Mouse (Mus musculus) neural tube, embryonic 14.5 days (tissue): ENCODE data around the gene Olfr1339. TPM values are rescaled to one million over a fixed set of nuclear protein-coding genes. Genes with fewer than 3 reads are reported as not detected.

Experiments used
- ATAC-seq: fragments of 200-750 bp; cut with Nextera tagmentation; 2 replicates; pipeline ENCODE4 v1.8.0; 2017; ENCODE audit warnings: low read depth, mild to moderate bottlenecking, moderate TSS enrichment, moderate library complexity
- H3K27ac ChIP-seq: fragments of 300-500 bp; sonication (generic); 2 replicates; pipeline ENCODE4 v1.5.1; 2014; ENCODE audit warnings: low read depth, mild to moderate bottlenecking, control low read depth, low read length, moderate library complexity, mixed read lengths
- H3K27me3 ChIP-seq: fragments of 300-500 bp; sonication (generic); 2 replicates; pipeline ENCODE4 v1.6.1; 2014; ENCODE audit warnings: low read length; ENCODE audit not compliant: control insufficient read depth, insufficient read depth
- H3K36me3 ChIP-seq: fragments of 300-500 bp; sonication (generic); 2 replicates; pipeline ENCODE4 v1.6.1; 2014; ENCODE audit warnings: low read length, mixed read lengths; ENCODE audit not compliant: control insufficient read depth, insufficient read depth
- H3K4me1 ChIP-seq: fragments of 300-500 bp; sonication (generic); 2 replicates; pipeline ENCODE4 v1.6.1; 2014; ENCODE audit warnings: low read length; ENCODE audit not compliant: control insufficient read depth, insufficient read depth
- H3K4me2 ChIP-seq: fragments of 300-500 bp; sonication (generic); 2 replicates; pipeline ENCODE4 v1.6.1; 2014; ENCODE audit warnings: mild to moderate bottlenecking, low read depth, low read length, control low read depth
- H3K4me3 ChIP-seq: fragments of 300-500 bp; sonication (generic); 2 replicates; pipeline ENCODE4 v1.5.1; 2014; ENCODE audit warnings: low read depth, low read length, control low read depth, mixed read lengths
- H3K9ac ChIP-seq: fragments of 300-500 bp; sonication (generic); replicated peaks from 2 replicates; pipeline ENCODE4 v1.6.1; 2014; ENCODE audit warnings: low read depth, mild to moderate bottlenecking, control low read depth, low read length, mixed read lengths
- H3K9me3 ChIP-seq: fragments of 300-500 bp; sonication (generic); 2 replicates; pipeline ENCODE4 v1.6.1; 2016; ENCODE audit warnings: low read length; ENCODE audit not compliant: control insufficient read depth
- WGBS: fragments of 180-500 bp; shearing (Covaris S2); extraction: QIAGEN DNeasy Blood & Tissue Kit; methylation state at CpG from one replicate; pipeline ENCODE4 v1.1.7; 2014; 5-methylcytosine and 5-hydroxymethylcytosine counted together
- polyA plus RNA-seq: library from polyadenylated mRNA; unstranded; fragments of >200 nt; fragmentation: Nextera tagmentation; extraction: Ambion mirVana; gene quantifications from 2 replicates; pipeline ENCODE4 v1.2.1, GENCODE M21; 2014

The Olfr1339 gene
- polyA plus RNA-seq, 1 experiment from 2014 or later: not detected

GRCm38 (mm10) chr4:118739574-118739973 is 7.6 kb downstream of the Olfr1339 start:
- Histone ChIP-seq H3K27me3 (0 out of 2 replicates have a peak, but pooled peaks cover 4% of the 10 kb centered on the region), H3K4me1 (no peaks in the 10 kb centered on the region), H3K9ac (no peak overlapping the region), H3K27ac (no peak overlapping the region), H3K9me3 (no peaks in the 10 kb centered on the region), H3K4me2 (no peak overlapping the region), H3K4me3 (no peak overlapping the region), H3K36me3 (no peaks in the 10 kb centered on the region)
- 60% methylated on average over 3 of the region's 3 CpGs for WGBS
- no peak for ATAC-seq

GRCm38 (mm10) chr4:118740988-118741698 is 9.2 kb downstream of the Olfr1339 start:
- Histone ChIP-seq H3K4me2 (no peak overlapping the region), H3K4me1 (no peaks in the 10 kb centered on the region), H3K9ac (no peak overlapping the region), H3K36me3 (no peaks in the 10 kb centered on the region), H3K27me3 (0 out of 2 replicates have a peak, but pooled peaks cover 4% of the 10 kb centered on the region), H3K9me3 (no peaks in the 10 kb centered on the region), H3K4me3 (no peak overlapping the region), H3K27ac (no peak overlapping the region)
- WGBS: 9% methylated on average over 11 of the region's 11 CpGs
- ATAC-seq: no peak

- Histone ChIP-seq H3K4me3 (no peak overlapping the region), H3K4me1 (no peaks in the 10 kb centered on the region), H3K27me3 (0 out of 2 replicates have a peak, but pooled peaks cover 4% of the 10 kb centered on the region), H3K27ac (no peak overlapping the region), H3K9me3 (no peaks in the 10 kb centered on the region), H3K4me2 (no peak overlapping the region), H3K9ac (no peak overlapping the region), H3K36me3 (no peaks in the 10 kb centered on the region)
- 4% methylated on average over 16 of the region's 16 CpGs for WGBS
- no peak for ATAC-seq
Observed at GRCm38 (mm10) chr4:118741881-118742280, 9.9 kb downstream of the Olfr1339 start.

GRCm38 (mm10) chr4:118758637-118759036 is 26.7 kb downstream of the Olfr1339 start, which contains the start of gene Olfr1338:
TSS of gene Olfr1338 (minus strand) at chr4:118758737.
- H3K36me3 ChIP-seq: no peaks in the 10 kb centered on the region
- H3K4me2 ChIP-seq: no peak within 1 kb of the TSS
- no peaks in the 10 kb centered on the region for H3K27me3 ChIP-seq
- no peak for ATAC-seq
- WGBS: 74% methylated on average over 1 of the region's 1 CpGs
- no peak within 1 kb of the TSS for H3K9ac ChIP-seq
- H3K27ac ChIP-seq: no peak within 1 kb of the TSS
- no peaks in the 10 kb centered on the region for H3K9me3 ChIP-seq
- no peak within 1 kb of the TSS for H3K4me3 ChIP-seq
- H3K4me1 ChIP-seq: no peaks in the 10 kb centered on the region

- no peaks in the 10 kb centered on the region for H3K9me3 ChIP-seq
- H3K36me3 ChIP-seq: no peaks in the 10 kb centered on the region
- no peak within 1 kb of the TSS for H3K9ac ChIP-seq
- no peak for ATAC-seq
- no peak within 1 kb of the TSS for H3K4me3 ChIP-seq
- no peak within 1 kb of the TSS for H3K4me2 ChIP-seq
- 86% methylated on average over 2 of the region's 2 CpGs for WGBS
- H3K4me1 ChIP-seq: no peaks in the 10 kb centered on the region
- no peaks in the 10 kb centered on the region for H3K27me3 ChIP-seq
- no peak within 1 kb of the TSS for H3K27ac ChIP-seq
Observed at GRCm38 (mm10) chr4:118782486-118782885, 50.5 kb downstream of the Olfr1339 start, which contains the start of gene Olfr1337. TSS of gene Olfr1337 (minus strand) at chr4:118782586.

Other genes starting within 250 kb of the Olfr1339 start
- 6.1 and 13.2 TPM in 2 replicates for gene Tie1, start 242.1 kb upstream of the Olfr1339 start, polyA plus RNA-seq
- gene 2610528J11Rik, start 205.2 kb upstream of the Olfr1339 start, polyA plus RNA-seq: not detected in 2 replicates
- gene Tmem125, start 188.1 kb upstream of the Olfr1339 start, polyA plus RNA-seq: 0.44 TPM in 1 of 2 replicates, not detected in the other
- gene Cfap57, start 111.4 kb upstream of the Olfr1339 start, polyA plus RNA-seq: 1.5 TPM in 2 replicates
- gene Ebna1bp2, start 111.4 kb upstream of the Olfr1339 start, polyA plus RNA-seq: 100.0 and 117 TPM in 2 replicates
- gene Olfr62, start 73.2 kb upstream of the Olfr1339 start, polyA plus RNA-seq: not detected in 2 replicates
- not detected in 2 replicates for gene Olfr1342, start 39.4 kb upstream of the Olfr1339 start, polyA plus RNA-seq
- not detected in 2 replicates for gene Olfr1341, start 28.7 kb upstream of the Olfr1339 start, polyA plus RNA-seq
- gene Olfr1340, start 12.0 kb upstream of the Olfr1339 start, polyA plus RNA-seq: not detected in 2 replicates
- gene Olfr1338, start 26.6 kb downstream of the Olfr1339 start, polyA plus RNA-seq: not detected in 2 replicates
- gene Olfr1337, start 50.4 kb downstream of the Olfr1339 start, polyA plus RNA-seq: not detected in 2 replicates
- gene Olfr1335, start 77.8 kb downstream of the Olfr1339 start, polyA plus RNA-seq: not detected in 2 replicates
- gene Olfr1333, start 104.1 kb downstream of the Olfr1339 start, polyA plus RNA-seq: not detected in 2 replicates
- not detected in 2 replicates for gene Olfr1331, start 132.5 kb downstream of the Olfr1339 start, polyA plus RNA-seq
- not detected in 2 replicates for gene Olfr1330, start 156.4 kb downstream of the Olfr1339 start, polyA plus RNA-seq
- gene Olfr1329, start 185.3 kb downstream of the Olfr1339 start, polyA plus RNA-seq: not detected in 2 replicates
- gene Olfr1328, start 206.4 kb downstream of the Olfr1339 start, polyA plus RNA-seq: not detected in 2 replicates
- gene Lao1, start 229.4 kb downstream of the Olfr1339 start, polyA plus RNA-seq: not detected in 2 replicates